Mouse (Mus musculus) spleen, postnatal 4 days (tissue): ENCODE measurements around the gene Rpap1.
"Not testable (repeated sequence)": the region's sequence is repeated elsewhere in the genome, so short reads cannot be mapped to it uniquely, and the experiment has no call there.

Source experiments
- DNase-seq, 2 experiments: peaks; one replicate each; pipeline ENCODE4 v3.0.0; 2022; ENCODE audit warnings: low spot score in 2 of 2

Rpap1 gene

GRCm38 (mm10) chr2:119741581-119742411 lies 45.5 kb downstream of the Rpap1 start, which contains the start of gene Itpka:
TSS of gene Itpka (plus strand) at chr2:119742337.
- peak; percentile 60 to 83 for DNase-seq

DNA sequence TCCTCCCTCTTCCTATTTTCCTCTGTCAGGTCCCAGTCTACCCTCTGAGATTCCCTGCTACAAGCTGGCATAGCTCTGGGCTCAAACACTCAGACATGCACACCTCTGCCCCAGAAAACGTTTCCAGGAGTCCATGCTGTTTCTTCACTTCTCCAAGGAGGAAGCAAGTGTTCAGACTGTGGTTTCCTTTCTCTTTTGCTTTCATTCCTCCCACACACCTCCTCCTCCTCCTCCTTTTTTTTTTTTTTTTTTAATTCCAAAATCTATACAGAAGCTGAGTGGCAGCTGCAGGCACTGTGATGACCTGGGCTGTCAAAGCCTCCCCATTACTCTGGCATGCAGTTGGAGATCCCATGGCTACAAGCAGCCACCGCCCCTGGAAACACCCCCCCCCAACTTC lies 46.8 kb downstream of the Rpap1 start:
- DNase-seq, result no peak

DNA sequence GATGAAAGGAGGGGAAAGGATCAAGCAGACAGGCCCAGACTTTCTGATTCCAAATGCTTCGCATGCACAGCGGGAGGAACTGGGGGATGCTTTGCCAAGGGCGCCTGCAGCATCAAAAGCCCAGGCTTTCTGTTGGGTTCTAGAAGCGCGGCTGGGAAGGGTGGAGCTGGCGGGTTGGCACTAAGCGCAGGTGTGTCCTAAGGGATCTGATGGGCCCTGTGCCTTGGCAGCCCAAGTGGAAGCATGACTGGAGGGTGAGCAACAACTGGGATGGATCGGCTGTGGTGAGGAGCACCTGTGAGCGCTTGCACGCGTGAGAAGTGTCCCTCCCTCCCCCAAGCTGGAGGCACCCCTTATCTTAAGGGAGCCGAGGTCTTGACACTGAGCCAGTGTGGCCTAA lies 50.2 kb downstream of the Rpap1 start:
- DNase-seq, result no peak

- DNase-seq, result no peak
Measured at GRCm38 (mm10) chr2:119730735-119731134, 56.6 kb downstream of the Rpap1 start.

GRCm38 (mm10) chr2:119727762-119728416 lies 59.4 kb downstream of the Rpap1 start:
- DNase-seq, result no peak

DNA sequence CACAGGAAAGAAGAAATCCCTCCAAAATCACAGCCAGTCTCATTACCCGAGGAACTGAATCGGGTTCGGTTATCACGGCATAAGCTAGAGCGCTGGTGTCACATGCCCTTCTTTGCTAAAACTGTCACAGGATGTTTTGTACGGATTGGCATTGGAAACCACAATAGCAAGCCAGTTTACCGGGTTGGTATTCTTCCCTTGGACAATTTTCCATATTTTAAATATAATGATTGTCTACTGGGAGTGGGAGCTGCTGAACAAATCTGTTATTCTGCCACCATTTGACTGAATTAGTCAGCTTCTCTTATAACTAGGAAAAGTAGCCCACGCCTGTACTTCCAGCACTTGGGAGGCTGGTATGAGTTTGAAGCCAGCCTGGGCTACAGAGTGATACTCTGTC lies 66.3 kb downstream of the Rpap1 start:
- no peak for DNase-seq

DNA sequence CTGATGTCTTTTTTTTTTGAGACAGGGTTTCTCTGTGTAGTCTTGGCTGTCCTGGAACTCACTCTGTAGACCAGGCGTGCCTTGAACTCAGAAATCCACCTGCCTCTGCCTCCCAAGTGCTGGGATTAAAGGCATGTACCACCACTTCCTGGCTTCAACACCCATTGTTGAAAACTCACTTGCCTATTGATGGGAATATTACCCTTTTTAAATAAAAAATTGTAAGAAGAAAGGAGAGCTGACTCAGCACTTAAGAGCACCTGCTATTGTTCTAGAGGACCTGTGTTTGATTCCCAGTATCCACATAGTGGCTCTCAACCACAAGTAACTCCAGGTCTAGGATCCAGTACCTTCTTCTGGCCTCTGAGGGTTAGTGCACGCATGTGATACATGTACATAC lies 71.5 kb downstream of the Rpap1 start:
- not testable (repeated sequence) for DNase-seq
